Mouse (Mus musculus) forebrain, embryonic 11.5 days (tissue): Measurements from ENCODE around the gene Dexi. TPM values are rescaled to one million over a fixed set of nuclear protein-coding genes. Genes with fewer than 3 reads are reported as not detected.

Experiments
- ATAC-seq: fragments of 200-750 bp; cut with Nextera tagmentation; replicated peaks from 2 replicates; pipeline ENCODE4 v1.8.0; 2017; ENCODE audit warnings: moderate TSS enrichment; ENCODE audit not compliant: low FRiP score
- DNase-seq: peaks from one replicate; pipeline ENCODE4 v3.0.0-alpha.2; 2017; ENCODE audit warnings: low spot score
- H3K27ac ChIP-seq: fragments of 300-500 bp; sonication (generic); 2 replicates; pipeline ENCODE4 v1.5.1; 2014; ENCODE audit warnings: low read depth, low read length
- H3K27me3 ChIP-seq: fragments of 300-500 bp; sonication (generic); 2 replicates; pipeline ENCODE4 v1.6.1; 2014; ENCODE audit warnings: mild to moderate bottlenecking, low read length, mixed read lengths; ENCODE audit not compliant: control insufficient read depth, insufficient read depth
- H3K36me3 ChIP-seq: fragments of 300-500 bp; sonication (generic); 2 replicates; pipeline ENCODE4 v1.6.1; 2014; ENCODE audit warnings: mild to moderate bottlenecking, low read length, moderate library complexity, mixed read lengths; ENCODE audit not compliant: control insufficient read depth, insufficient read depth
- H3K4me1 ChIP-seq: fragments of 300-500 bp; sonication (generic); replicated peaks from 2 replicates; pipeline ENCODE4 v1.6.1; 2014; ENCODE audit warnings: low read length, mixed read lengths; ENCODE audit not compliant: control insufficient read depth, insufficient read depth
- H3K4me2 ChIP-seq: fragments of 300-500 bp; sonication (generic); 2 replicates; pipeline ENCODE4 v1.6.1; 2014; ENCODE audit warnings: low read depth, mild to moderate bottlenecking, low read length, moderate library complexity, mixed read lengths; ENCODE audit not compliant: severe bottlenecking
- H3K4me3 ChIP-seq: fragments of 300-500 bp; sonication (generic); 2 replicates; pipeline ENCODE4 v1.5.1; 2014; ENCODE audit warnings: low read depth, low read length
- H3K9ac ChIP-seq: fragments of 300-500 bp; sonication (generic); 2 replicates; pipeline ENCODE4 v1.6.1; 2014; ENCODE audit warnings: low read length
- H3K9me3 ChIP-seq: fragments of 300-500 bp; sonication (generic); 2 replicates; pipeline ENCODE4 v1.6.1; 2016; ENCODE audit warnings: low read length, mixed read lengths; ENCODE audit not compliant: control insufficient read depth
- WGBS: fragments of 180-500 bp; shearing (Covaris S2); extraction: QIAGEN DNeasy Blood & Tissue Kit; methylation state at CpG from one replicate; pipeline ENCODE4 v1.1.7; 2014; 5-methylcytosine and 5-hydroxymethylcytosine counted together
- polyA plus RNA-seq: library from polyadenylated mRNA; unstranded; fragments of >200 nt; fragmentation: Nextera tagmentation; extraction: Ambion mirVana; gene quantifications from 2 replicates; pipeline ENCODE4 v1.2.1, GENCODE M21; 2014

Dexi gene
- polyA plus RNA-seq, 1 experiment from 2014 or later, result 23.5 TPM

DNA sequence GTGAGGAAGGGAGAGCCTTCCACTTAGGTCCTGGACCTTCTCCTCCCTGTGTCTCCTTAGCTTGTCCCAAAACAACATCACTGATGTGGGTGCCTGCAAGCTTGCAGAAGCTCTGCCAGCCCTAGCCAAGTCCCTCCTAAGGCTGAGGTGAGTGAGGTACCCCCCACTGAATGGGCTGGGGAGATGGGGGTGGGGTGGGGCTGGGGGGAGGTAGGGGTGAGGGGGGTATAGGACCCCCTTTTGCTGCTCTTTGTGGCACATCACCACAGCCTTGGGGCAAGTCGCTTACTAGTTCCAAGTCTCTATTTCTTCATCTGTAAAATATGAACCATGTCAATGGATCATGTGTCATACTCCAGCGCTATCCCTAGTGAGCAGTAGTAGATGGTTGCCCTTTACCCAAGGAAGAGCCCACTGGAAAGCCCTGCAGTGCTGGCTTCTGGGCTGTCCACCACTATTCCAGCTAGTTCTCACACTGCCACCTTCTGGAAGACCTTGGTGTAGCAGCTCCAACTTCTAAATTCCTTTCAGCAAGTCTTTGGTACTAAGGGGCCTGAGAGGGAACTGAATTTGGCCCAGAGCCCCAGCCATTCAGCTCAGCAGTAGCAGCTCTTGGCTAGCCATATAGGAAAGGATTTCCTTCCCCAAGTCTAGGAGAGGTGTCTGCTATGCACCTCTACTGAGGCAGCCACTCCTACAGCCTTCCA lies 21.8 kb downstream of the Dexi start:
- Histone ChIP-seq H3K4me1 (no peaks in the 10 kb centered on the region), H3K9me3 (no peaks in the 10 kb centered on the region), H3K9ac (no peak overlapping the region), H3K27me3 (no peaks in the 10 kb centered on the region), H3K4me2 (no peak overlapping the region), H3K4me3 (no peak overlapping the region), H3K36me3 (no peaks in the 10 kb centered on the region), H3K27ac (no peak overlapping the region)
- 23% methylated on average over 2 of the region's 2 CpGs for WGBS
- ATAC-seq (peak; percentile 71), DNase-seq (peak; percentile 87)

DNA sequence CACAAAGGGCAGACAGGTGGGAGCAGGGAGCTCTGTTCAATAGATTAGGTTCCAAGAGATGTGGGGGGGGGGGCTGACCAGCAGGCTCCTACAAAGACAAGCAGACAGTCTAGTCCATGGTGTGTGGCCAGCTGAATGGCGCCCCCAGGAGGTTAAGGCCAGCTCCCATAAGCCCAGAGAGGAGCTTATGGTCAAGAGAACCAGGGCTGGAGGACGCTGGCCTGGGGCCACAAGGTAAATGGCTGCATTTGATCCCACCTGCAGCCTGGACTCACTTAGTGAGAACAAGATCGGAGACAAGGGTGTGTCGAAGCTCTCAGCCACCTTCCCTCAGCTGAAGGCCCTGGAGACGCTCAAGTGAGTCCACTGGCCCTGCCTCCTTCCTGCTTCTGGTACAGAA lies 24.8 kb downstream of the Dexi start:
- Histone ChIP-seq H3K27me3 (no peaks in the 10 kb centered on the region), H3K36me3 (no peaks in the 10 kb centered on the region), H3K4me3 (no peak overlapping the region), H3K9me3 (no peaks in the 10 kb centered on the region), H3K9ac (no peak overlapping the region), H3K27ac (no peak overlapping the region), H3K4me1 (no peaks in the 10 kb centered on the region), H3K4me2 (no peak overlapping the region)
- DNase-seq, result no peak
- WGBS, result 49% methylated on average over 5 of the region's 5 CpGs
- ATAC-seq, result no peak

DNA sequence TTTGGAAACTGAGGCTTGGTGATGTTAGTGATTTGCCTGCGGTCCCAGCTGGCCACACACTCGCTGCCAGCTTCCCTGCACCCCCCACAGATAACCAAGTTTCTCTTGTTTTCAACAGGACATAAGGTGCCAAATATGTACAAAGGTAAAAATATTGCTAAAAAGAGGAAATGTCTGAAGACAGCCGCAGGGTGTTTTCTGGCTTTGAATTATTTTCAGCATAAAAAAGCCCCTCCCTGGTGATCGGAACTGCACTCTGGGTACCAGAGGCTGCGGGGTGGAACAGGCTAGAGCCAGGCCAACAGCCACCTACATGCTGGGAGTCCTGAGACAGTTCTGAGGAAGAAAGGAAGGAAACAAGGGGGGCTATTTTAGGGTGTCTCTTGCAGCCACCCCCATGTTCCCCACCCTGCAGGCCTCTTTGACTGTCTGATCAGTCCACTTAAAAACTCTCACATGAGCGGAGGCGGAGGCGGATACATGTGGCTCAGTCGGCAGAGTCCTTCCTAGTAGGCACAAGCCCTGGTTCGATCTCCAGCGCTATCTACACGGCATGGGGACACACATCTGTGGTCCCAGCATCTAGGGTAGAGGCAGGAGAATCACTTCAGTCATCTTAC lies 26.8 kb downstream of the Dexi start:
- no peaks in the 10 kb centered on the region for H3K36me3 ChIP-seq
- ATAC-seq, result no peak
- WGBS, result 94% methylated on average over 12 of the region's 12 CpGs

DNA sequence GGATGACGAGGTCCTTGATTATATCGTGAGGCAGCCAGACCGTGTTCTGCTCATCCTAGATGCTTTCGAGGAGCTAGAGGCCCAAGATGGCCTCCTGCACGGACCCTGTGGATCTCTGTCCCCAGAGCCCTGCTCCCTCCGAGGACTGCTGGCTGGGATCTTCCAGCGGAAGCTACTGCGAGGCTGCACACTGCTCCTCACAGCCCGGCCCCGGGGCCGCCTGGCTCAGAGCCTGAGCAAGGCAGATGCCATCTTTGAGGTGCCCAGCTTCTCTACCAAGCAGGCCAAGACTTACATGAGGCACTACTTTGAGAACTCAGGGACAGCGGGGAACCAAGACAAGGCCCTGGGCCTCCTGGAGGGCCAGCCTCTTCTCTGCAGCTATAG lies 31.7 kb downstream of the Dexi start:
- H3K27me3 ChIP-seq, result no peaks in the 10 kb centered on the region
- 90% methylated on average over 12 of the region's 12 CpGs for WGBS
- H3K4me3 ChIP-seq, result no peak overlapping the region
- no peak for ATAC-seq
- H3K27ac ChIP-seq, result no peak overlapping the region
- no peak for DNase-seq
- H3K4me1 ChIP-seq, result no peaks in the 10 kb centered on the region
- no peak overlapping the region for H3K4me2 ChIP-seq
- H3K9me3 ChIP-seq, result no peaks in the 10 kb centered on the region
- no peak overlapping the region for H3K9ac ChIP-seq
- no peaks in the 10 kb centered on the region for H3K36me3 ChIP-seq

More for the DNA sequence above, 26.8 kb downstream of the Dexi start:
- Histone ChIP-seq H3K9ac (no peak overlapping the region), H3K4me3 (no peak overlapping the region), H3K27ac (no peak overlapping the region), H3K4me1 (no peaks in the 10 kb centered on the region), H3K4me2 (no peak overlapping the region), H3K27me3 (no peaks in the 10 kb centered on the region), H3K9me3 (no peaks in the 10 kb centered on the region)
- no peak for DNase-seq

DNA sequence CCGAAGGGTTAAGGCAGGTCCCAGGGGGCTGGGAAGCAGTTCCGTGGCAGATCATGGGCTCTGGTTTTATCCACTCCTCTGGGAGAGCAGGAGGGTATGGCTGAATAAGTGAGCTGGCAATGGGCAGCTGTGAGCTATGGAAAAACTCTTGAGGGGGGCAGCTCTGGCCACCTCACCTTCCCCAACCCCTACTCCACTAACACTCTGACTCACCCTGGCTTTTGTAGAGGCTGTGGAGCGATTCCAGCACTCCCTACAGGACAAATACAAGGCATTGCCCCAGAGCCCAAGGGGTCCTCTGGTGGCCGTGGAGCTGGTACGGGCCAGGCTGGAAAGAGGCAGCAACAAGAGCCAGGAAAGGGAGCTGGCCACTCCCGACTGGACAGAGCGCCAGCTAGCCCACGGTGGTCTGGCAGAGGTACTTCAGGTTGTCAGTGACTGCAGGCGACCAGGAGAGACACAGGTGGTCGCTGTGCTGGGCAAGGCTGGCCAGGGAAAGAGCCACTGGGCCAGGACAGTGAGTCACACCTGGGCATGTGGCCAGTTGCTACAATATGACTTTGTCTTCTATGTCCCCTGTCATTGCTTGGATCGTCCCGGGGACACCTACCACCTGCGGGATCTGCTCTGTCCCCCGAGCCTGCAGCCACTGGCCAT lies 32.2 kb downstream of the Dexi start:
- no peak overlapping the region for H3K27ac ChIP-seq
- DNase-seq, result no peak
- ATAC-seq, result no peak
- no peaks in the 10 kb centered on the region for H3K27me3 ChIP-seq
- H3K36me3 ChIP-seq, result no peaks in the 10 kb centered on the region
- H3K4me3 ChIP-seq, result no peak overlapping the region
- no peaks in the 10 kb centered on the region for H3K9me3 ChIP-seq
- no peak overlapping the region for H3K9ac ChIP-seq
- no peaks in the 10 kb centered on the region for H3K4me1 ChIP-seq
- 57% methylated on average over 14 of the region's 14 CpGs for WGBS
- H3K4me2 ChIP-seq, result no peak overlapping the region

DNA sequence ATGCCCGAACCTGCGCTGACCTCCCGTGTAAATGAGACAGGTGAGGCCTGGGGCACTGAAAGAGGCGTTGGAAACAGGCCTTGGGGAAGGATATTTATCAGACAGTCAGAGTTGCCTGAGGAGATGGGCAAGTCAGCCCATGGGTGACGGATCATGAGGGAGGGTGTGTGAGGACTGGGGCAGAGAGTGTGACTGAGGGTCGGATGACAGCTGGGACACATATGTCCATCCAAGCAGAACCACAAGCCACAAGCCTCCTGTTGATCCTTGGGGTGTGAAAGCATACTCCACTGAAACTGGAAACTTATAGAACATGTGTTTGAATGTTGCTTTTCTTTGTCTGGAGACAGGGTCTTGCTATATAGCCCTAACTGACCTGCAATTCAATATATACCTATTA lies 34.2 kb downstream of the Dexi start:
- H3K9me3 ChIP-seq, result no peaks in the 10 kb centered on the region
- H3K27ac ChIP-seq, result no peak overlapping the region
- no peak overlapping the region for H3K9ac ChIP-seq
- H3K27me3 ChIP-seq, result no peaks in the 10 kb centered on the region
- no peaks in the 10 kb centered on the region for H3K36me3 ChIP-seq
- no peaks in the 10 kb centered on the region for H3K4me1 ChIP-seq
- H3K4me3 ChIP-seq, result no peak overlapping the region
- no peak for DNase-seq
- no peak overlapping the region for H3K4me2 ChIP-seq
- WGBS, result 75% methylated on average over 6 of the region's 6 CpGs
- no peak for ATAC-seq

DNA sequence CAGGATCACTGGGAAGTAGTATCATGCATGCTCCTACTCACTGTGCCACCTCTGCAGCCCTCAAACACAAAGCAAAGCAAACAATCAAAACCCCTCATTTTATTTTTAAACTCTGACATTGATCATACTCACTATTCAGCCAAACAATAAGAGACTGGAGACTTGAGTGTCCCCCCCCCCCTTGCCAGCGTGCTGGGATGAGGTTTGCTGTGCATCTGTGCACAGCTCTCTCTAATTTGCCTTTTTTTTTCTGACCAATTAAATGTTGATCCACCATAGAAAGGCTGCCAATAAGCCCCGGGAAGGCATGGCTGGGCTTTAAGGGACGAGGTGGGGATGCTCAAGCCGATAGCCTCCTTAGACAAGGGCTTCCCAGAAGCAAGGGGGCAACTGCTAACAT lies 35.4 kb downstream of the Dexi start:
- ATAC-seq (no peak), DNase-seq (no peak)
- Histone ChIP-seq H3K27me3 (no peaks in the 10 kb centered on the region), H3K9ac (no peak overlapping the region), H3K36me3 (no peaks in the 10 kb centered on the region), H3K4me1 (no peaks in the 10 kb centered on the region), H3K4me3 (no peak overlapping the region), H3K27ac (no peak overlapping the region), H3K4me2 (no peak overlapping the region), H3K9me3 (no peaks in the 10 kb centered on the region)
- WGBS, result 45% methylated on average over 4 of the region's 4 CpGs

DNA sequence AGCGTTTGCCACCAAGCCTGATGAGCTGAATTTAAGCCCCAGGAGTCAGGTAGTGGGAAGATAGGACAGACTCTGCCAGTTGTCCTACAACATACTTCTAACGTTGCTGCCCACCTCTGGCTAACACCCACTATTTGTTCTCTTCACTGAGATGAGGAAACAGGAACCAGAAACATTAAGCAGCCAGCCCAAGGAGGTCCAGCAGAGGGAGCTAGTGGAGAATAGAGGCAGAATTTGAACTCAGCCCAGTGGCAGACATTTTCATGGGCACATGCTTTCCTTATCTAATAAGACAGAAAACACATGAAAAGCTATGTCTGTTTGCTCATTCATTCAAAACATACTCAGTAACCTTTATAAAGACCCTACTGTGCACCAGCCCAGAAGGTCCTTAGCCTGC lies 39.8 kb downstream of the Dexi start:
- no peaks in the 10 kb centered on the region for H3K9me3 ChIP-seq
- 75% methylated on average over 2 of the region's 2 CpGs for WGBS
- H3K4me1 ChIP-seq, result no peaks in the 10 kb centered on the region
- H3K4me3 ChIP-seq, result no peak overlapping the region
- no peaks in the 10 kb centered on the region for H3K36me3 ChIP-seq
- H3K27me3 ChIP-seq, result no peaks in the 10 kb centered on the region
- H3K27ac ChIP-seq, result no peak overlapping the region
- ATAC-seq (no peak), DNase-seq (no peak)
- no peak overlapping the region for H3K9ac ChIP-seq
- no peak overlapping the region for H3K4me2 ChIP-seq
